Mouse (Mus musculus): Measurements from ENCODE around the gene Tfpi.

Tfpi gene

DNA sequence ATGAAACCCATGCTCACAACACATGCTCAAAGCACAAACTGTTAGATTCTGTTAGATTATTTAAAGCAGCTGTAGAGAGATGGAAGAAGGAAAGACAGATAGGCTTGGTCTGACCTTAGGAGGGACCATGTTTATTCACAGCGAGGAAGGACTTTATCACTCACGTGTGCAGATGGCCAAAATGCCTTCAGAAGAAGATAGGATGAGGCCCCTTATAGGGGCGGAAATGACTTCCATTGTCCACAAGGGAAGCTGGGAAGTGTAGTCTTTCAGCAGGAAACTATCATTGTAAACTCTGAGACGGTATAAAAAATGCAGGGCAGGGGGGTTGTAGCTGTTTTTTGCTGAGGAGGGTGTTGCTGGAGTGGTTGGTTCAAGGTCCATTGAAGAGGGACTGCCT is at the start of gene Tfpi:
Tfpi (minus strand) TSS at position 199 of the 400 bp plus-strand sequence.
- peak; percentile 11 to 25 for DNase-seq

- DNase-seq: no peak
Observed at GRCm38 (mm10) chr2:84526221-84526620, 49.6 kb upstream of the Tfpi start.

GRCm38 (mm10) chr2:84525806-84526205 is 49.2 kb upstream of the Tfpi start:
- no peak for DNase-seq

GRCm38 (mm10) chr2:84525047-84525446 is 48.5 kb upstream of the Tfpi start:
- DNase-seq: no peak

- DNase-seq: no peak
Observed at GRCm38 (mm10) chr2:84523994-84524393, 47.4 kb upstream of the Tfpi start.

DNA sequence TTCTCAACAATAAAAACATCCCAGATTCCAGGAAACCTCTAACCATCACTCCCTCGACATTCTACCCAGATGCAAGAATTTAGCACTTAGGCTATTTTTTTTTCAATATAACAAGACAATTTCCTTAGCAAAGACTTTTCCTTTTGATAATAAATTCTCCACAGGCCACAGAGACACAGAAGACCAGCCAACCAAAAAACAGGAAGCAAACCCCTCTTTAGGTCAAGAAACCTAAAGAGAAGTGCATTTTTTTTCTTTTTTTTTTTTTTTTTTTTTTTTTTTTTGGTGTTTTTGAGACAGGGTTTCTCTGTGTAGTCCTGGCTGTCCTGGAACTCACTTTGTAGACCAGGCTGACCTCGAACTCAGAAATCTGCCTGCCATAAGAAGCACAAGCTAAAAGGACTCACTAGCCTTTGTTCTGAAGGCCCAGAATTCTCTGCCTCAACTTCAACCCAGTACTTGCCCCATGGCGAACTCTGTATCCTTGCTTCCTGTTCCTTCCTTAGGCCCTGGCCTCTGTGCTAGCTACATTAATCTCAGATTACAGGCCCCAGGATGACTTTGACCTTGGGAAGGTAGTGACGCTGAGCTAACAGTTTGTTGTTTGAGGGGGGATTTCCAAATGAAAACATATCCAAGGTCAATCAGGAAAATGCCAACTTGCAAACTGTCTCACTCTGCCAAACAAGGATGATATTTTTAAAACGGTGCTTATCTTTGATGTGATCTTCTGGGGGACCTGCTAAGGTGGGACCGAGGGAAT is 46.7 kb upstream of the Tfpi start:
- DNase-seq: no peak

DNA sequence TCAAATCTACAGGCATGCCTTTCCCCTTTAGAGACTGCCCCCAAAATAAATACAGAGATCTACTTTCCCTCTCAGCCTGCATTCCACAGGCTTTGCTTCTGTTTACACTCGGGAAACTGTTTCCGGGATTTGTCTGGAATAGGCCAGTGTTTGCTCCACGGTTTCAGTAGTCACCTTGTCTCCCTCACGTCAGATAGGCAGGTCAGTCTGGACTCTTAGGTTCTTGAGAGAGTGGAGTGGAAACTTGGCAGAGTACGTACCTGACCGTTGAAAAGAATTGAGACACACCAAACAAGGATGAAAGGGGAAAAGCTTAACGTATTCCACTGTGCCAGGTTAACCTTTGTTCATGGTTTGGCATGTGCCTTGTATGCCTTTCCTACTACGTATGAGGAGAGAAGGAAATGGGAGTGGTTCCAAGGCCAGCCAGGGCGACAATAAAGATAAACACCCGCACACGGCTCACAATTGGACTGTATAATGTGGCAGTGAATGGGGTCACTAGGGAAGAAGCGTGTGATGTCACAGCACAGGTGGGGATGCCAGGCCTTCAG is 43.0 kb upstream of the Tfpi start:
- DNase-seq: peak; percentile 16 to 34

GRCm38 (mm10) chr2:84518767-84519166 is 42.2 kb upstream of the Tfpi start:
- no peak for DNase-seq

- DNase-seq: no peak
Observed at GRCm38 (mm10) chr2:84513281-84513680, 36.7 kb upstream of the Tfpi start.

DNA sequence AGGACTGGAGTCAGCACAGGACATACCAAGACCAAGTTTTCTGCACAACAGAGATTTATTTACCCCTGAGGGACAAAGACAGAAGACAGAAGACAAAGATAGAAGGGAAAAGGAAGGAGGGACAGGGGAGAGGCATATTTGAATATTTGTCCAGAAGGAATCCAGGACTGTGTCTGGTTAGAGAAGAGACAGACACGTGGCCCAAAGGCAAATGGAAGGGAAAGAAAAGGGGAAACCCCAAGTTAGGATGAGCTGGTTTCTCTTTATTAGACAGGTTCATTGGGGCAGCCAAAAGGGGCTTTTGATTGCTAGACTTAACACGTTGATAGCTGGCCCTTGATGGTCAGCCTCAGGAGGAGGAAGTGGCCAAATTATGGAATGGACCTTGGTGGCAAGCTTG is 34.9 kb upstream of the Tfpi start:
- DNase-seq: no peak

DNA sequence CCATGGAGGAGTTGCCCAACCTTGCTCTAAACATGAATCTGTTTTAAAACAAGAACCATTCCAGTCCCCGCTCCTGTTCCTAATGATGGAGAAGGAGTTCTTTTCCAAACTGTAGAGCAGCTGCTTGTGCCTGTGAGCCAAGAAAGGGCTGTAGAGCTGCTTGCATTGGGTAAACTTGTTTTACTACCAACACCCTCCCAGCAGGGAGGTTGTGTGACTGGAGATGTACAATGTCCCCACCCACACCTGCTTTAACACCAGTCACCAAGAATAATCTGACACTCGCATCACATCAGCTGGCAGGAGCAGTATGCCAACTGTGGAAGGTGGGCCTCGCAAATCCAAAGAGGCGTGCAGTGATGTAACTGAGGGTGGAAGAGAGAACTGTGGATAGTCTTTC is 34.5 kb upstream of the Tfpi start:
- no peak for DNase-seq

DNA sequence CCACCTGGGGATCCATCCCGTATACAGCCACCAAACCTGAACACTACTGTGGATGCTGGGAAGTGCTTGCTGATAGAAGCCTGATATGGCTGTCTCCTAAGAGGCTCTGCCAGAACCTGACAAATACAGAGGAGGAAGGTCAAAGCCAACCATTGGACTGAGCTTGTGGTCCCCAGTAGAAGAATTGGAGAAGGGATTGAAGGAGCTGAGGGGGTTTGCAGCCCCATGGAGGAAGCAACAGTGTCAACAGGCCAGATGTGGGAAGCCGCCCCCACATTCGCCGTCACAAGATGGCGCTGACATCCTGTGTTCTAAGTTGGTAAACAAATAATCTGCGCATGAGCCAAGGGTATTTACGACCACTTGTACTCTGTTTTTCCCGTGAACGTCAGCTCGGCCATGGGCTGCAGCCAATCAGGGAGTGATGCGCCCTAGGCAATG is 28.4 kb upstream of the Tfpi start:
- DNase-seq: peak; percentile 19 to 20

DNA sequence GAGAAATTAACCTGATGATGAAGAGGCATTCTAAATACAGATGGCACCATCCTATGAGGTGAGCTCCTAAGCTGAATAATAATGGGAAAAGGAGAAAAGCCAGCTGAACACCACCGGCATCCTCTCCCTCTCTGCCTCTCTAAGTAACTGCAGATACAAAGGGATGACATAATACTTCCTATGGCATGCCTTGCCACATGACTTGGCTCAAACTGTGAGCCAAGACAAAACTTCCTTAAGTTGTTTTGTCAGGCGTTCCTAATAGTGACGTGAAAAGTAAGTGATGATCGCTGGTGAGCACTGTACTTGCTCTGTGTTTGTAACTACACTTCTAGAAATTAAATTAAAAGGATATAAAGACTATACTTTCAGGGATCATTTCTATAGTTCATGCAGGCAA is 27.7 kb upstream of the Tfpi start:
- DNase-seq: no peak

DNA sequence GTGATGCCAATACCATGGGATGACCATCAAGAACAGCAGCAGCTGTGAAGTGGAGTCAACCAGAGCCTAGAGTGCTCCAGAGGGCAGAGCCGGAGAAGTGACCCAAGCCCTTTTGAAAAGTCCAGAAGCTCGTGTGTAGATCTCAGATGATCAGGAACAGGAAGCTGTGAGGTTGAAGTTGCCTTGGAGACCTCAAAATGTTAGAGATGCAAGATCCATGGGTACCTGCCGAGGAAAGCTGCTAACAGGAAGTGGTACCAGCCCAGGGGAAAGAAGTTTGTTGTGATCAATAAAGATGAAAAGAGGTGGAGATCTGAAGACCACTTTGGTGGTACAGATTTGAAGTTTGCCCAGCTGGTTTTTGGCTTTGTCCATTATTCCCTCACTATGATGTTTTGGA is 22.3 kb upstream of the Tfpi start:
- no peak for DNase-seq

DNA sequence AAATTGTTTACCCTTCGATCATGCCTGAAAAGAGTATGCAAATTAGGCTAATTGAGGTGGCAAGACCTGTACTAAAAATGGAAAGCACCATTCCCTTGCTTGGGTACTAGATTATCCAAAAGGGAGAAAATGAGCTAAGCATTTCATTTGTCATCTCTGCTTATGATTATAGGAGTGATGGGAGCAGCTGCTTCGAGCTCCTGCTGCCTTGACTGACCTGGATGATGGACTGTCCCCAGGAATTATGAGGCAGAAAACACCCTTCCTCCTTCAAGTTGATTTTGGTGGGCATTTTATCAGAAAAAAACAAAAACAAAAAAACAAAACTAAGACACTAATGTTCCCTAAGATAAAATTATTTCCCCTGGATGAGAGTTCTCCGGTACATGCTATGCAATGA is 18.5 kb upstream of the Tfpi start:
- DNase-seq: no peak

- no peak for DNase-seq
Observed at GRCm38 (mm10) chr2:84493626-84494025, 17.1 kb upstream of the Tfpi start.

DNA sequence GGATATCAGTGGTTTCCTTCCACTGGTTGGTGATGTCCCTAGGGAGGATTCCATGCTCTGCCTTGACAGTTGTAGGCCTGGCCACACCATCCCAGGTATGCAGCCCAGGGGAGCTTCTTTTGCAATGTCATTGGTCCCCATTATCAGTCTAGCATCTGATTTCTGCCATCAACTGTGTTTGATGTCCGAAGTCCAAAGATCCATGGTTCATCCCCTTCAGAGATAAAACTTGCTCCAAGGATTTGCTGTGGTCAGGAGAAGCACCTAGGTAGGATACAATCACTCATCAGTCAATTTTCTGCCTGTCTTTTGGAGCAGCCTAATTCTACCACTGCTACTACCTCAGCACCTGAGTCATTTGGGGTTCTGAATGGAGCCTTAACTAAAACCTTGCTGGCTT is 15.1 kb upstream of the Tfpi start:
- no peak for DNase-seq

- DNase-seq: no peak
Observed at GRCm38 (mm10) chr2:84487705-84488291, 11.2 kb upstream of the Tfpi start.

GRCm38 (mm10) chr2:84481863-84482262 is 5.3 kb upstream of the Tfpi start:
- DNase-seq: peak; percentile 66 to 71

DNA sequence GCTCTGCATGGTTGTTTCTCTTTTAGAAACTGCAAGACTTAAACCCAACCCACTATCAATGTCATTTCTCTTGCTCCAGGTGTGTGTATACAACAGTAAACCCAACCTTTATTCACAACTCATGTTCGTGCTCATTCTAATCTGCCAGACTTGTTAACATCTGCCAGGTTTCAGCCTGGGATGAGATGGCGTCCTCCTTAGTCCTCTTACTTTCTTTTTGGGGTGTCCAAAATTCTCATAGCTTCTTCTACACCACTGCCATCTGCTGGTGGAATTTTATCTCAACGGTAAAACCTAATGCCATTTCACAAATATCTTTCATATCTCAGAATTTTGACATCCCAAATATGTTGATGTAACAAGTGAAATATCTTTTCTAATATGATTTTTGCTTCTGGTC is 2.5 kb upstream of the Tfpi start:
- DNase-seq: peak; percentile 58 to 60

DNA sequence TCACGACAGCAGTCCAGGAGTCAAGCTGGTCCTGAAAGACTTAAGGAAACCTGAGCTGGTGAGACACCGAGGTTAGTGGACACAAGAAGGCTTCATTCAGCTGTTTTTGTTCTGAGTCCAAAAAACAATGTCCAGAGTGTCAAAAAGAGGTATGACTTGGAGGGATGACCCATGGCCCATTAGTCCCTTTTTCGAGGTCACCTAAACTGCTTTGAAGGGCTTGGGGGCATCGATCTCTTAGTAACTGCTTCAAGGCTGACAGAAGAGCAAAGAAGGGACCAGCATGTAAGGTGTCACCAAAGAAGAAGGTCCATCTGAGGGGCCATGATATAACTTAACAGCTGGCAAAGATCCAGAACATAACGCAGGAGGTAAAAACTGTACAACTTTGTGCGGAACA is 1.2 kb upstream of the Tfpi start:
- no peak for DNase-seq

DNA sequence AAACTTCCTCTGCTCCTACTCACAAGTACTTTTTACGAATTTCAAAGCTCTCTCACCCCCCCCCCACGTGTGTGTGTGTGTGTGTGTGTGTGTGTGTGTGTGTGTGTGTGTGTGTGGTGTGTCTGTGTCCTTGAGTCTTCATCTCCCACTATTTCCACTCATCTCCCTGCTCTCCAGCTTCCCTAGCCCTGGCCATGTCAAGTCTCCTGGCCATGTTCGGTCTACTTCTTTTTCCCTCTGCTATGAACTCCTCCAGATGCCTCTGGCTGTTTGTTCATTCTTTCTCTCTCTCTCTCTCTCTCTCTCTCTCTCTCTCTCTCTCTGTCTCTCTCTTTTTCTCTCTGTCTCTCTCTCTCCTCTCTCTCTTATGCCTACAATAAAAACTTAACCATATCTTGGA is 444 bp downstream of the Tfpi start:
- DNase-seq: no peak

GRCm38 (mm10) chr2:84475601-84476000 is 974 bp downstream of the Tfpi start:
- DNase-seq: no peak

- no peak for DNase-seq
Observed at GRCm38 (mm10) chr2:84474651-84475050, 1.9 kb downstream of the Tfpi start.
